Mouse (Mus musculus) gastrocnemius, postnatal 25 days (tissue): ENCODE measurements around the gene Hdlbp. TPM values are rescaled to one million over a fixed set of nuclear protein-coding genes. Genes with fewer than 3 reads are reported as not detected.
A peak's percentile ranks its signal among the peaks of the same experiment; 100 is the strongest.
"Not testable (repeated sequence)": the region's sequence is repeated elsewhere in the genome, so short reads cannot be mapped to it uniquely, and the experiment has no call there.

Experiments used
- DNase-seq: peaks from one replicate; pipeline ENCODE4 v3.0.0; 2022
- long read RNA-seq, 2 experiments: library from polyadenylated mRNA; stranded (forward); transcript quantifications; one replicate each; pipeline ENCODE4 v2.0.0; 2021
- total RNA-seq, 2 experiments: library from RNA; stranded (reverse); gene quantifications; 1 replicate in 1 of 2; 2 replicates in 1 of 2; pipeline ENCODE4 v1.2.3; 2021

Gene Hdlbp
- total RNA-seq = 100 to 1,000 TPM; 290 to 306 TPM
- long read RNA-seq, experiment 1, full-length matches to known transcripts = 39 of 87 reads
- long read RNA-seq, experiment 1, partial matches to known transcripts = 14 of 87 reads
- long read RNA-seq, experiment 1, other reads (novel, unspliced or antisense) = 34 of 87 reads
- long read RNA-seq, experiment 2, full-length matches to known transcripts = 109 of 193 reads
- long read RNA-seq, experiment 2, partial matches to known transcripts = 49 of 193 reads
- long read RNA-seq, experiment 2, other reads (novel, unspliced or antisense) = 35 of 193 reads

DNA sequence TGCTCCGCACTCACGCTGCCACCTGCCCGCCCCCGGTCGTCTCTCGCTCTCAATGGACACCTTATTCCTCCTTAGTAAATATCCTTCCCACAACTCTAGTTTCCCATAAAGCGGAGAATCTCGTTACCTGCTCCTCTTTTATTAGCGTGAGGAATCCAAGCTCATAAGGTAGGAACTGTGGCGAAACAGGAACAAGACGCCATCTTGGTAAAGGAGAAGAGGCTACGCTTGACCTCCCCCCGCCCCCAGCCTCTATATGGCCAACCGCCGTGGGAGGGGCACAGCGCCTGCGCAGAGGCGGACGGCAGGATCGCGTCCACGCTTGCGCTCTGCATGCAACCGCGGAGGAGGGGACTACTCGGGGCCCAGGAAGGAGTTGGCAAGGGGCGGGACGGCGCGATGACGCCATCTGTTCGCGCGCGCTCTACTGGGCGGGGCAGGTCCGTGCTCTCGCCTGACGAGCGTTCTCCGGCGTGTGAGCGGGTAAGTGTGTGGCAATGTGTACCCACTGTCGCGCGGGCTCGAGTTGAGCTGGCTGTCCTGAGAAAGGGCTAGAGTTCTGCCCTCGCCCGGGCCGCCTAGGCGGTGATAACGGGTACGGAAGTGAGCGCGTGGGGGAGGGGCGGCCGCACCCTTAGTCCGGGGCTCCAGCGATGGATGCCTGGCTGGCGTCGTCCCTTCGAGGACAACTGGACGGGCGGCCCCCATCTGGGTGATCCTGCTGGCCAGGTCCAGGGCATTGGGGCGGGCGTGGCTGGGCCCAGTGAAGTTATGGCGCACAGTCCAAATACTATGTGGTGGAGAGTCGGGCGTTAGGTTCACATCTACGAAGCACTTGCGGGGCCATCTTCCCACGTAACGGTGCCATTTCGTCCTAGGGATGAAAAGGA lies at the start of gene Hdlbp:
Gene Hdlbp, minus strand, starts transcription at position 230 of the 890 bp plus-strand sequence.
- peak; percentile 99 for DNase-seq

DNA sequence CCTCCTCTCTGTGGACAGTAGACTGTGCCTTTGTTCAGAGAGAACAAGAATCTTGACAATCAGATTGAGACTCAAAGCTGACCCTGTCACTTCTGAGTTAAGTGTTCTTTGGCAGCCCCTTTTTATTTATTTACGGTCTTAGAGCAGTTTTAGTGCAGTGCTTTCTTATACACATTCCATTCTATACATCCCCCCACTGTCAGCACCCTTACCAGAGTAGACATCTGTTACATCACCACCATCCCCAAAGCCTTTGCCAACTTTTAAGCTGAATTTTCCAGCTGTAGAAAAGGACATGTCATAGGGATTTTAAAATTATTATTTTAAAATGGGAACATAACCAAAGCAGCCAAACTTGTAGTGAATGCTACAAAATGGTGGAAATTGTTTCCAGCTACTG lies 43.7 kb upstream of the Hdlbp start:
- DNase-seq = no peak

DNA sequence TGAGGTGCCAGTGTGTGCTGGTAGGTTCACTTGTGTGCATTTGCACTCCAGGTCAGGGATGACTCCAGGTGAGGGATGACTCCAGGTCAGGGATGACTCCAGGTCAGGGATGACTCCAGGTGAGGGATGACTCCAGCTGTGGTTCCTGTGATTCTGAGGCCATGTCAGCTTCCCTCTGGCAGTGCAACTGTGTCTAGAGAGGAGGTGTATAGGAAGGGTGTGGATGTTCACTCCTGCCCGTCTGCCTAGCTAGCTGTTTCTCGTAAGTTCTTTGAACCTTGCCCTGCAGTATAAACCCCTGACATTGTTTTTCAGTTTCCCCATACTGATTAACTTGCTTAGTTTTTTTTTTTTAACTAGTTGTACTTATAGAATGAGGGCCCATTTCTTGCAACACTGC lies 42.9 kb upstream of the Hdlbp start:
- DNase-seq = no peak

DNA sequence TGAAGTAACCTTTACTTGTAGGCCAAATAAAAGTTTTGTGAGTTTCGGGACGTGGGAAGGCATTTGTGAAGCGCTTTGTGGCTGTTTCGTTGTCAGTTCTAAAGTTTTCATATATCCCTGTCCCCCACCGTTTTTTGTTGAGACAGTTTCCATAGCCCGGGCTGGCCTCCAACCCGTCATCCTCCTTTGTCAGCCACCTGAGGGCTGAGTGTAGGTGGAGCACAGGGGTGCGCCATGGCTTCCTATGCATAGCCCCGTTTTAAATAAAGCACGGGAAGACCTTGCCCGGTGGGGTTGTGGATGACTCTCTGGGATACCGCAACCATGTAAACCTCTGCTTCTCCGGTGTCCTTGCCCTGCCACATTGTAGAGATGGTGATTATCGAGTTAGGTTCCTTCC lies 34.6 kb upstream of the Hdlbp start:
- no peak for DNase-seq

DNA sequence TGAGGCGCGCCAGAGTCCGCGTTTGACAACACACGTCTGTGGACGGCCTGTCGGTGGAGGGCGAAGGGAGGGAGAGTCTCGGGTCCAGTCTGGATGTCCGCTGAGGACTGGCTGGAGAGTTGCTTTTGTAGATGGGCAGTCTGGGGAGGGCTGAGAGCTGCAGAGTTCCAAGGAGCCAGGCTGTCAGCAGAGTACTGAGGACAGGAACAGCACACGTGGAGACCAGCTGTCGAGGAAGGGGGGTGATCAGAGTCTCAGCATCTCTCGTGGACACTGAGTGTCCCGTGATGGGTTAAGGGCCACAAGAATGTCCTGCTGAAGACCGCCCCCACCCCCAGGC lies 33.7 kb upstream of the Hdlbp start:
- no peak for DNase-seq

DNA sequence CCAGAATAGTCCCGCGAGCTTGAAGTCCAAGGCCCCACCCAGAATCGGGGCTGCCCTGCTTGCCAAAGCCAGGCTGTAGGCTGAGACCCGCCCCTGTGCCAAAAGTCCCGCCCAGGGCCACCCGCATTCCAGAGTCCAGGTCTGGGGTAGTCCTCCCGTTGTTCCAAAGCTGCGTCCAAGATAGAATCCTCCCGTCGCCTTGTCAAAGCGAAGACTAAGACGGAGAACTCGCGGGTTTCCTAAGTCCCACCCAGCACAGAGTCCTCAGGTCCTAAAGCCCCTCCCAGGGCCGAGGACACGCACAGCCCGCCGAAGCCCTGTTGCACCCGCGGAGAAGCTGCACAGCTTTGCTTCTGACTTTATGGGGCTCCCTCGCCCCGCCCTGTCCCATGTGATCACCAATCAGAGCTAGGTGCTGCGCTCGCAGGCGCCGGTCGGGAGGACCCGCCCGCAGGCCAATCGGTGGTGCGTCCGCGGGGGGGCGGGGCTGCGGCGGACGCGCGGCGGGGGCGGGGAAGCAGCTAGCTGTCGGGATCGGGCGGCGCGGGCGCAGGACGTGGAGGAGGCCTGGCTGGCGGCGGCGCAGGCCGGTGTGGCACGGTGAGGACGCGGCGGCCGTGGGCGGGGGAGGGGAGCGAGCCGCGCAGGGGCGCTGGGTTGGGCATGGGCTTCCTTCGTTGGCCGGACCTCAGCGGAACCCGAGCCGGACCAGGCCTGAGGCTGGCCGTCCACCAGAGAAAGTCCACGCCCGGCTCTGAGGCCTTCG lies 33.2 kb upstream of the Hdlbp start, which contains the start of gene Farp2:
Gene Farp2, plus strand, starts transcription at position 495 of the 766 bp plus-strand sequence.
- DNase-seq = peak; percentile 99

DNA sequence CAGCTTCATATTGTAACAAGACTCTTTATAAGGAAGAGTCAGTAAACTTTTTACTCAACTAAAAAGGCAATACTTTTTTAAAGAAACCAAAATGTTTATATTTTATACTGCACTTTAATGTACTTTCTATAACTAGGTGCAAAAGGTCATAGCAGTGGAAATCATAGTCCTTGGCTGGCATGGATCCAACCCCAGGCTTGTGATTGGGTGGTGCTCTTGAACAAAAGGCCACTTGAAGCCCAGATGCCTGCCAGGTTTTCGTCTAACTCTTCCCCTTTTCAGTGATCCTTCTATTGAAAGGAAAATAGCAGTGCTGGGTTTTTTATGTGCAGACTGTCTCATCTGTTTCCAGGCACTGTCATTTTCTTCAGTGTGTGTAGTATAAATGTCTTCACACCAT lies 30.0 kb upstream of the Hdlbp start:
- DNase-seq = not testable (repeated sequence)

DNA sequence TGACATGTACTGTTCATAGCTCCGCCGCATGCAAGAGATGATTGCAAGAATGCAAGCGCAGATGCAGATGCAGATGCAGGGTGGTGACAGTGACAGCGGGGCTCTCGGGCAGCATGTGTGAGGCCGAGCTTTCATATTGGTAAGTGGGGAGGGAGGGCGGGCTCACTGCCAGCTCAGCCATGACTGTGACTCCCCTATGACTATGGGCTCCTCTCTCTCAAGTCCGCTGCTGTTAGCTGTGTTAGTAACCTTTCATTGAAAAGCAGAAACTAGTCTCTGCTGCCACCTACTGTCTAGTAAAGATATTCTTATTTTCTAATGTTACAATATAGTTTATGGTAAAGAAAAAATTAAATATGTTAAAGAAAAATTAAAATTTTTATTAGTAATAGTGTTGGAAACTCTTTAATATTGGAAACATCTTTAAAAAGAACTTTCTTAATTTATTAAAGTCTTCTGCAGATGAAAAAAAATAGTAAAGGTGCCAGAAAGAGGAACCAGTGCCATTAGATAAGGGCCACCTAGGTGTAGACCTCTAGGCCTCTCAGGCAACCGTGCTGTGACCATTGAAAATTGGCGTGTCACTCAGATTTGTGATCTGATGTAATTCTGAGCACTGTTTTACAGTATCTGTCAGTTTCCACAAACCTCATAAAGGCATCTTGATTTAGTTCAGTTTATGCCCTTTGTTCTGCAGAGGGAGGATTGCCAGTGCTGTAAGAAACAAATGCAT lies 28.5 kb upstream of the Hdlbp start:
- DNase-seq = no peak

DNA sequence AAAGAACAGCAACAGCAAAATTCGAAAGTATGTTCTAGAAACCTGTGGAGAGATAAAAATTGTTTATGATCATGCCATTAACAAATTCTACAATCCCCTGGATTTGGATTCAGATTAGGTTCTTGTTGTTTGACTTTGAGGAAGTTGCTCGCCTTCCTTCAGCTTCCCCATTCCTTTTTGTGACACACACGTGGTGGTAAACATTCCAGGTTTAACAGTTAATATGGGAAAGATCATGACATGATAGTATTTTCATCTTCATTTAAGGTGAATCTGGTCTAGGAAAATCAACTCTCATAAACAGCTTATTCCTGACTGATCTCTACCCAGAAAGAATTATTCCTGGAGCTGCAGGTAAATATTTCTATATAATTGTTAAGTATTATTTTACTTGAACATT lies 16.7 kb upstream of the Hdlbp start:
- DNase-seq = no peak

DNA sequence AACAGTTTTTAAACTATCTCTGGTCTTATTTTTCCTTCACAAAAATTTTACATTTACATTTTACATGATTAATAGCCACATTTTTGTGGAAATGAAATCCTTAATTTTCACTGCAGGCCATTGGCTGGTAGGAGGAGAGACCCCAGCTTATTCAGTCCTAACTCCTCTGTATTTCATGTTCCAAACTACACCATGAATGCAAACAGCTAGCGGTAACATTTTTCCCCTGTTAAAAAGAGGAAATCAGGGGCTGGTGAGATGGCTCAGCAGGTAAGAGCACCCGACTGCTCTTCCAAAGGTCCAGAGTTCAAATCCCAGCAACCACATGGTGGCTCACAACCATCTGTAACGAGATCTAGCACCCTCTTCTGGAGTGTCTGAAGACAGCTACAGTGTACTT lies 7.7 kb upstream of the Hdlbp start:
- DNase-seq = not testable (repeated sequence)

DNA sequence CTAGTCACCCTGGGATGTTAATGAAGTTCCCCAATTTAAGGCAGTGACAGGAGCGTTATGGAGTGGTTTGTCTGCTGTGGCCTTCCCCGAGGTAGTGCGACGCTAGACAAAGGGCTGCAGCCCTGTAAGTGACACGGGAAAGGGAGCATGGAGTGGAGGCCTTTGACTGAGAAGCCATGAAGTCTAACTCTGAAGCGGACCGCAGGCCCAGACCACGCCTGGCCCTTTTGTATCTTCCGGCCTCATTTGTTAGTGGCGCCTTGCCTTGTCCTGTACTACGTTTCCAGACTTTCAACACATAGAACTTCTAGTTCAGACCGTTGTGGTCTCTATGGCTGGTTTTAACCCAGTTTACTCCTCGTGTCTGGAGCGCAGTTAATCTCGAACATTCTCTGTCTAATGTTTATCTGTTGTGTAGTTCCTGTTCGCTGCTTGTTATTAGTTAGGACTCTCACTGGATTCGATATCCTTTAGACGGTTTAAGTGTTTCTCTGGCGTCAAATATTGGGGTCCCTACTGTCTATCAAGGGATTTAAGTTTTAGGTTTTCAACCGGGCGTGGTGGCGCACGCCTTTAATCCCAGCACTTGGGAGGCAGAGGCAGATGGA lies 965 bp upstream of the Hdlbp start:
- DNase-seq = no peak

DNA sequence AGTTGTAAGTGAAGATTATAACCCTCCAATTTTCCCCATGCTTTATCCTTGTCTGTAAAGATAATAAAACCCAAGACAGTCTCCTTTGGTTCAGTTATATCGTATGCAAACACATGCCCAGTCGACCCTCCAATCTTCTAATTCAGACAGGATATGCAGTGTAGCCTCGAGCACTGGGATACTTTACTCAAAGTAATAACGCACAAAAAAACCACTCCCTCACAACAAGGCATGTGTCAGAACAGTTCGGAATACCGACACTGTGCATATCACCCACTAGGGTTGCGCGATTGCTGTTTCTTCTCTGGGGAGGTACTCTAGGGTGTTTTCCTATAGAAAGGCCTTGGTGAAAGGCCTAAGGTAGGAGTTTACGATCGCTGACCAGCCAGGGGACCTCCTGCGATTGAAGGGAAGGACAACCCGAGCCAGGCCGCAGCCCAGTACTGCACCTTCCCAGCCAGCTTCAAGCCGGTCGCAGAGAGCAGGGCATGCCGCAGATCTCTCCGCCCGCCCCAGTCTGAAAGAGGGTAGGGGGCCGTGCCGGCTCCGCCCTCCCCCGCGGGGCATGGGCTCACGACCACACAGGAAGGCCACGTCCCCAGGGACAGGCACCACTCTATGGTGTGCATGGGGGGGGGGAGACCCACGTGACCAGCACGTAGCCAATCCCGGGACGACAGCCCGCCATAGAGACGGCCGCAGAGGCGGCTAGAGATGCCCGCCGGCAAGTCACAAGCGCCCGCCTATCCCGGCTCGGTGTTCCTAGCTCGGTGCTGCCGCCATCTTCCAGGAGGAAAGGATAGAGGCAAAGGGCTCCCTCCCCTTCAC lies 643 bp downstream of the Hdlbp start:
- DNase-seq = peak; percentile 99

DNA sequence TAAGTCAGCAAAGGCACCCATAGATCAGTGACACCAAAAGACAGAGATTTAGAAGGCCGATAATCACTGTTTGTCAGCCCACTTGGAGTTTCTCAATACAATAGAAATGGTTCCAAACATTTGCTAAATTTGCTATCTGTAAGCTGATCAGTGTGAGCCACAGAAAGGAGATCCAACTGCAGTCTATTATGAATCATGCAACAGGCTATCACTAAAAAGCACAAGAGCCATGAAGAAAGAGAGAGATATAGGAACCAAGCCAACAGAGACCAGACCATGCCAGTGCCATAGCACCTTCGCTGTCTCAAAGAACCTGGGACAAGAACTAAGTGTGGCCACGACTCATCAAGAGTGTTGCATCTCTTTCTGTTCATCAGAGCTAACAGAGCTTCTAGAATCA lies 2.9 kb downstream of the Hdlbp start:
- DNase-seq = no peak

DNA sequence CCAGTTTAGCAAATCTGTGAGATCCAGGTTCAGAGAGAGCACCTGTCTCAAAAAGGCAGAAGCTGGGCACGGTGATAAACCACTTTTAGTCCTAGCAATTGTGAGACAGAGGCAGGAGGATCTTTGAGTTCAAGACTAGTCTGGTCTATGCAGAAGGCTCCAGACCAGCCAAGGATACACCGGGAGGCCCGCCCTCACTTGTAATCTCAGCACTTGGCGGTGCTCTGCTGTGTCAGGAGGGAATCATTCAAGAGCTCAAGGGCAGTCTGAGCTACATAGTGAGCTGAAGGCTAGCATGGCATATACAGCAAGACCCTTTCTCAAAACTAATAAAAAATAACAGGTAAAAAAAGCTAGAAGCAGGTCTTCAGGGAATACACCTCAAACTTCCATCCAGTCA lies 10.0 kb downstream of the Hdlbp start:
- DNase-seq = no peak

DNA sequence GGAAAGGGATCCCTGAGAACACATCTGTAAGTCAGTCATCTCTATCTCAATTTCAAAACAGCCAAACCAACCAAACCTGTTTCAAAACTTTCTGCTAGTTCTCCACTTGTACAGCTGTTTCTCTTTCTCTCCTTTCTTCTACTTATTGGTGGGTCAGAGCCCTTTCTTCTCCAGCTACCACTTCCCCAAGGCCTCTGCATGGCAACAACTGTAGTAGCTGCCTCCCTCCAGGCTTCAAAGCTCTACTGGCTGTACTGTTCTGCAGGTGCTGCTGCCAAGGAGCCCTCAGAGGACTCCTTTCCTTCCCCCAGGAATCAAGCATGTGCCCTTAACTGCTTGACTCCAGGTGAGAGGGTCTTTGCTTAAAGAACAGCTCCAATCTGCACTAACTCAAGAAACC lies 12.9 kb downstream of the Hdlbp start:
- DNase-seq = no peak

DNA sequence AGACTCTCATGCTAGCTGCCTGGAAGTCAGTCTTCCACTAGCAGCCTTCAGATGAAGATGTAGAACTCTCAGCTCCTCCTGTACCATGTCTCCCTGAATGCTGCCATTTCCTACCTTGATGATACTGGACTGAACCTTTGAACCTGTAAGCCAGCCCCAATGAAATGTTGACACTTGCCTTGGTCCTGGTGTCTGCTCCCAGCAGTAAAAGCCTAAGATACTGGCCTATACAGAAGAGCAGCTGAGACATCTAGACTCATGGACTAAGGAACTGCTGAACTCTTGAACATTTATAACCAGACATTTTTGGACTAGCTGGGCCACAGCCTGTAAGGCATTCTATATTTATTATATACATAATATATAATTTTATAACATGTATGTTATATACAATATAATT lies 13.5 kb downstream of the Hdlbp start:
- DNase-seq = no peak

DNA sequence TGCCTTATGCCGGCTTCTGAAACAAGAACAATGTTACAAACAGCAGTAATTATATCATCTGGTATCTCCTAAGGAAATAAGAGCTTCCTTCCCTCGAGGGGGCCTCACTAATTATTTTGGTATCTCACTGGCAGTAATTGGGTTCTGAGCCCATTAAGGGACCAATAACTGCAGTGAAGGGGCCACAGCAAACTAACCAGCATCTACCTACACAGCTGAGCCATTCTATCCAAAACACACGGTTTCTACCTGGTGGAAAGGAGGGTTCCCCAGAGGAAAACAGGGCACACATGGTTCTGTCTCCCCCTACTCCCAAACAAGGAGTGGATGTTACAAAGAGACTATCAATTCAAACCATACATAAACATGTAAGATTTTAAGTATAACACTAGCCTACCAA lies 19.5 kb downstream of the Hdlbp start:
- DNase-seq = no peak

DNA sequence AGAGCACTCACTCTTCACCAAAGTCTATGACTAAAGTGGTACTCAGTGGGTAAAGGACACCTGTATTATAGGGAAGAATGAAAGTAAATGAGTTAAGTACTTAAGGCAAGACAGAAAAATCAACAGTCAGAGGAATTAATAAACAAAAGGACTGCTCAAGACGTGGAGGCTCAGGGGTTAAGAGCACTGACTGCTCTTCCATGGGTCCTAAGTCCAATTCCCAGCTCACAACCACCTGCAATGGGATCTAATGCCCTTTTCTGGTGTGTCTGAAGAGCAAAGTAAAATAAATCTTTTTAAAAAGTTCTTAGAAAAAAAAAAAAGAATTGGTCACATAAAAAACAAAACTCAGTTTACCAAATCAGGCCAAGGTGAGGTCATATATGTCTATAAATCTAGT lies 20.3 kb downstream of the Hdlbp start:
- no peak for DNase-seq

DNA sequence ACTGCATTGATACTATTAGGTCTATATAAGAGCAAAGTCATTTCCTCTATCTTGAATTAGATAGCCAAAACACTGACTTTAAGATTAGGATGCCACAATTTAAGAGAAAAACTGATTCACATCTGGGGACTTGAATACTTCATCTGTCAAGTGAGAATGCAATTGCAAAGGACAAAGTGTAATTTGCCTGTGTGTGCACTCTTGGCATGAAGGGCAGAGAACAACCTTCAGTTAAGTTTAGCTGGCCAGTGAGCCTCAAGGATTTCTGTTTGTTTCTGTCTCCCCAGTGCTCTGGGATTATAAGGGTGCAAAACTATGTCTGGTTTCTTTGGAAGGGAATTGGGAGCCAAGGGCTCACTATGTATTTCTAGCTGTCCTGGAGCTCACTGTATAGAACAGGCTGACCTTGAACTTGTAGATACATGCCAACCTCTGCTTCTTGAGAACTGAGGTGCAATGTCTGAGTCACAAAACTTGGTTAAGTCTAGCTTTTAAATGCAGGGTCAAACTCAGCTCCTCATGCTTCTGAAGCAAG lies 24.8 kb downstream of the Hdlbp start:
- DNase-seq = no peak

DNA sequence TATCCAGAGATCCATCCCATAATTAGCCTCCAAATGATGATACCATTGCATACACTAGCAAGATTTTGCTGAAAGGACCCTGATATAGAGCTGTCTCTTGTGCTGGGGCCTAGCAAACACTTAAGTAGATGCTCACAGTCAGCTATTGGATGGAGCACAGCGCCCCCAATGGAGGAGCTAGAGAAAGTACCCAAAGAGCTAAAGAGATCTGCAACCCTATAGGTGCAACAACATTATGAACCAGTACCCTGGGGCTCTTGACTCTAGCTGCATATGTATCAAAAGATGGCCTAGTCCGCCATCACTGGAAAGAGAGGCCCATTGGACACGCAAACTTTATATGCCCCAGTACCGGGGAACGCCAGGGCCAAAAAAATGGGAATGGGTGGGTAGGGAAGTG lies 28.5 kb downstream of the Hdlbp start:
- DNase-seq = not testable (repeated sequence)

DNA sequence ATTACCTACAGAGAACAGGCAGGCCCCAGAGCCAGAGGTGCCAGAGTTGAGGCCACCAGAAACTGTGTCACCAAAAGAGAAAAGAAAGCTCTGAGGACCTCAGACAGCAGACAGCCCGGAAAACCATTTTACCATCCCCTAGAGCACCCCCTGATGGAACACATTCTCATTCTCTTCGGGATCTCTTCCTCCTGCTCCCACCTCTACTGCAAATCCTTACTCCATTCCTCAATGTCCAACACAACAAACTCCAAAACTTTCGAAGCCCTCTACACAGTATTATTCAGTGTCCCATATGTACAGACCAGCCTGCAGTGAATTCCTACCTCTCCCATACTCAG lies 32.8 kb downstream of the Hdlbp start:
- no peak for DNase-seq
